In genomic region chr10:69662338-69662737, GRCm38 (mm10) we compare ENCODE assay signal across 8 mouse cellular contexts.
DNase-seq lines count a peak whose midpoint lies in the region; ATAC-seq and TF ChIP-seq lines count a peak whose summit lies in the region.

No protein-coding gene starts in this region.

- no peaks in the 10 kb centered on the region for H3K36me3 ChIP-seq in forebrain, embryonic 11.5 days (ENCODE audit: control insufficient read depth, insufficient read depth, low read length)
- H3K36me3 ChIP-seq in lung, embryonic 14.5 days (ENCODE audit: insufficient read depth): no peaks in the 10 kb centered on the region

- H3K9ac ChIP-seq in forebrain, embryonic 11.5 days (ENCODE audit: low read length): no peak overlapping the region
- H3K9ac ChIP-seq in lung, embryonic 14.5 days: no peak overlapping the region

- no peak overlapping the region for H3K27ac ChIP-seq in forebrain, embryonic 11.5 days (ENCODE audit: low read depth, low read length)
- H3K27ac ChIP-seq in lung, embryonic 14.5 days (ENCODE audit: low read depth): no peak overlapping the region

- no peaks in the 10 kb centered on the region for H3K4me1 ChIP-seq in forebrain, embryonic 11.5 days (replicated peaks; ENCODE audit: control insufficient read depth, insufficient read depth, low read length)
- no peaks in the 10 kb centered on the region for H3K4me1 ChIP-seq in lung, embryonic 14.5 days (ENCODE audit: insufficient read depth)

- DNase-seq in ES-CJ7 (ENCODE audit: low read depth, low spot score): peak; percentile 83
- DNase-seq in brain, embryonic 18.5 days (ENCODE audit: low read depth, low spot score): peak; percentile 37
- DNase-seq in forebrain, embryonic 11.5 days (ENCODE audit: low spot score): peak; percentile 86
- DNase-seq in heart, postnatal 36 days: peak; percentile 69 to 74
- peak; percentile 48 for DNase-seq in large intestine, adult 2 months (ENCODE audit: low read depth, low spot score)
- DNase-seq in lung, embryonic 14.5 days: peak; percentile 92
- DNase-seq in ovary, postnatal 10 days (ENCODE audit: low spot score): peak; percentile 57
- peak; percentile 37 for DNase-seq in urinary bladder, postnatal 10 days (ENCODE audit: low spot score)

- H3K4me3 ChIP-seq in forebrain, embryonic 11.5 days (ENCODE audit: low read depth, low read length): no peak overlapping the region
- H3K4me3 ChIP-seq in lung, embryonic 14.5 days (ENCODE audit: low read depth, low read length): no peak overlapping the region

- no peak for ATAC-seq in forebrain, embryonic 11.5 days (replicated peaks; ENCODE audit: low FRiP score)
- ATAC-seq in lung, embryonic 14.5 days (ENCODE audit: insufficient read depth): peak; percentile 71

- no peaks in the 10 kb centered on the region for H3K27me3 ChIP-seq in forebrain, embryonic 11.5 days (ENCODE audit: control insufficient read depth, insufficient read depth, low read length)
- no peaks in the 10 kb centered on the region for H3K27me3 ChIP-seq in lung, embryonic 14.5 days (ENCODE audit: insufficient read depth, low read length)

- no peak overlapping the region for H3K4me2 ChIP-seq in forebrain, embryonic 11.5 days (ENCODE audit: low read depth, low read length, severe bottlenecking)
- H3K4me2 ChIP-seq in lung, embryonic 14.5 days: no peak overlapping the region

- intact Hi-C loops in heart, postnatal 36 days (cut with DNase I): loop anchor here (1.0 to 2.0 kb wide), 3 partner anchors 132 to 302 kb away; no protein-coding TSS in a partner anchor

- peak; percentile 94 for TF ChIP-seq CTCF in lung, embryonic 14.5 days (IDR thresholded peaks at IDR 0.05; ENCODE audit: low read depth)

- no peaks in the 10 kb centered on the region for H3K9me3 ChIP-seq in forebrain, embryonic 11.5 days (ENCODE audit: control insufficient read depth, low read length)
- no peaks in the 10 kb centered on the region for H3K9me3 ChIP-seq in lung, embryonic 14.5 days (ENCODE audit: low read depth, low read length)

- WGBS in forebrain, embryonic 11.5 days: 10% methylated on average over 7 of the region's 7 CpGs
- 5% methylated on average over 7 of the region's 7 CpGs for WGBS in large intestine, adult 2 months
- WGBS in lung, embryonic 14.5 days: 9% methylated on average over 7 of the region's 7 CpGs

Comparison
In these comparisons a context has a peak if more than half of its experiments do, and no peak if none do; other contexts are left out.
1. DNase-seq: peak in every context shown above with its lines; median percentile 92 in lung, embryonic 14.5 days; 86 in forebrain, embryonic 11.5 days; 83 in ES-CJ7; 72 in heart, postnatal 36 days; 57 in ovary, postnatal 10 days; 48 in large intestine, adult 2 months; 37 in brain, embryonic 18.5 days; 37 in urinary bladder, postnatal 10 days.